Mouse (Mus musculus): ENCODE results near the gene Nfyc. TPM values are rescaled to one million over a fixed set of nuclear protein-coding genes. Genes with fewer than 3 reads are reported as not detected.

Gene Nfyc
- polyA plus RNA-seq, 1 experiment from 2014 or later = 74.4 TPM

DNA sequence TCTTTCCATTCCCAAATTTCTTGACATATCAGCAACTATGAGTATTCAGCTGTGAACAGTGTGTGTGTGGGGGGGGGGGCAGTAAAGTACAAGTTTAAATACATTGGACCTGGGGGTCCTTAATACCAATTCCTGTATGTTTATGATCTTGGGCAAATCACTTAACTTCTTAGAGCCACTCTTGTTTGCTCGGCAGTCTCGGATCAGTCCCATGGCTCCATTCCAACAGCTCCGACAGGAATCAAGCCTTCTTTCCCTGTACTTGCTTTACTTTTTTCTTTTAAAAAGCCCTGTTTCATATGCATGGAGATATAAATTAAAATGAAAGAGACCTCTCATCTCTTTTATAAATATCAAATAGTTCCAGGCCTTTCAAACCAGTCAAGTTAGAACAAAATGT, 30.7 kb downstream of the Nfyc start:
- Histone ChIP-seq H3K4me3 (ENCODE audit: low read depth, low read length) (no peak overlapping the region), H3K27me3 (ENCODE audit: control insufficient read depth, insufficient read depth, low read depth, low read length) (no peaks in the 10 kb centered on the region), H3K9ac (ENCODE audit: low read depth, low read length) (no peak overlapping the region), H3K4me1 (ENCODE audit: control insufficient read depth, insufficient read depth, low read length) (no peaks in the 10 kb centered on the region), H3K9me3 (replicated peaks; ENCODE audit: control insufficient read depth, low read length, poor library complexity, severe bottlenecking) (no peaks in the 10 kb centered on the region), H3K4me2 (ENCODE audit: low read length) (no peak overlapping the region), H3K27ac (ENCODE audit: low read length) (no peak overlapping the region), H3K36me3 (ENCODE audit: control insufficient read depth, insufficient read depth, low read length) (no peaks in the 10 kb centered on the region)
- no peak for ATAC-seq
- WGBS = 62% methylated on average over 3 of the region's 3 CpGs

DNA sequence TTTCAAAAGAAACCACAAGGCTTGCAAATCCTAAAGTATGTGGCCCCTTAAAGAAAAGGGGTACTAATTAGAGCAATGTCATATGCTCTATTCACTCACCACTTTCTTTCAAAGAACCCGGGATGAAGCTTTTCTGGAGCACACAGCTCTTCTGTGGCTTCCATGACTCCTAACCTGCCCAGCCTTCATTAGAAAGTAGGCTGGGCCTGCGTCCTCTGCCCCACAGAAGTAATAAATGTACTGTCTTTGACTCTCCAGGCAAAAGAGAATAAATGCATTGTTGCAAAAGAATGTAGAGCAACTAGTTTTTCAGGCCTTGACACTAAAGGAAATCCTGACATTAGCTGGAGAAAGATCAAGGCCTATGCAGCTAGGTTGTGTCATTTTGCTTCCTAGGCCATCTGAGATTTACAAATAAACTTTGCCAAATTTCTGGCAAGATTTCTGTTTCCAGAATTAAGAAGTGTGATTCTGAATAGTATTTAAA, 31.6 kb downstream of the Nfyc start:
- no peaks in the 10 kb centered on the region for H3K36me3 ChIP-seq (ENCODE audit: control insufficient read depth, insufficient read depth, low read length)
- no peak for ATAC-seq
- 53% methylated on average over 2 of the region's 2 CpGs for WGBS
- H3K9me3 ChIP-seq (replicated peaks; ENCODE audit: control insufficient read depth, low read length, poor library complexity, severe bottlenecking) = no peaks in the 10 kb centered on the region
- no peaks in the 10 kb centered on the region for H3K4me1 ChIP-seq (ENCODE audit: control insufficient read depth, insufficient read depth, low read length)
- no peaks in the 10 kb centered on the region for H3K27me3 ChIP-seq (ENCODE audit: control insufficient read depth, insufficient read depth, low read depth, low read length)
- H3K4me2 ChIP-seq (ENCODE audit: low read length) = no peak overlapping the region
- H3K4me3 ChIP-seq (ENCODE audit: low read depth, low read length) = no peak overlapping the region
- no peak overlapping the region for H3K27ac ChIP-seq (ENCODE audit: low read length)
- no peak overlapping the region for H3K9ac ChIP-seq (ENCODE audit: low read depth, low read length)

DNA sequence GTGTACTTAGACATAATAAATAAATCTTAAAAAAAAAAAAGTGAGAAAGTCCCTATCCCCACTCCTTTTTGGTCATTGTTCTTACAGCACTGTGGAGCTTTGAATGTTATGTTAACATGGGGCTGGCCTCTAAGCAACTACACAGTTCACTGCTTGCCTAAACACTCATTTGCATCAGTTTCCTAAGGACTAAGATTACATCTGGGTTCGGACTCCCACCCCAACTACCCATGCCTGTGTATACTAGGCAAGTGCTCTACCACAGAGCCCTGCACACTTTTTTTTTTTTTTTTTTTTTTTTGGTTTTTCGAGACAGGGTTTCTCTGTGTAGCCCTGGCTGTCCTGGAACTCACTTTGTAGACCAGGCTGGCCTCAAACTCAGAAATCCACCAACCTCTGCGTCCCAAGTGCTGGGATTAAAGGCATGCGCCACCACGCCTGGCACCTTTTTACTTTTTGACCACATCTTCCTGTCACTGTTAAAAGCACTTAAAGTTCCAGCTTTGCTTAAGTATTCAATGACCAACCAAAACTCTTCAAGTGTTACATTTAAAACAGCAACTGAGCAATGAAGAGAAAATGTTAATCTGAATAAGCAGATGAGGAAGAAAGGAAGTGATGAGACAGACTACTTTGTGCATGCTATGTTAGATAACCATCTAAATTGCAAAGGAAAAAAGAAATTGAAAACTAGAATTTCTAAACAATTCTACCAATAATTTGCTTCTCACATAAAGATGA, 33.2 kb downstream of the Nfyc start:
- Histone ChIP-seq H3K4me1 (ENCODE audit: control insufficient read depth, insufficient read depth, low read length) (no peaks in the 10 kb centered on the region), H3K4me2 (ENCODE audit: low read length) (no peak overlapping the region), H3K36me3 (ENCODE audit: control insufficient read depth, insufficient read depth, low read length) (no peaks in the 10 kb centered on the region), H3K27ac (ENCODE audit: low read length) (no peak overlapping the region), H3K27me3 (ENCODE audit: control insufficient read depth, insufficient read depth, low read depth, low read length) (no peaks in the 10 kb centered on the region), H3K4me3 (ENCODE audit: low read depth, low read length) (no peak overlapping the region), H3K9me3 (replicated peaks; ENCODE audit: control insufficient read depth, low read length, poor library complexity, severe bottlenecking) (no peaks in the 10 kb centered on the region), H3K9ac (ENCODE audit: low read depth, low read length) (no peak overlapping the region)
- ATAC-seq = no peak
- 92% methylated on average over 4 of the region's 5 CpGs for WGBS

DNA sequence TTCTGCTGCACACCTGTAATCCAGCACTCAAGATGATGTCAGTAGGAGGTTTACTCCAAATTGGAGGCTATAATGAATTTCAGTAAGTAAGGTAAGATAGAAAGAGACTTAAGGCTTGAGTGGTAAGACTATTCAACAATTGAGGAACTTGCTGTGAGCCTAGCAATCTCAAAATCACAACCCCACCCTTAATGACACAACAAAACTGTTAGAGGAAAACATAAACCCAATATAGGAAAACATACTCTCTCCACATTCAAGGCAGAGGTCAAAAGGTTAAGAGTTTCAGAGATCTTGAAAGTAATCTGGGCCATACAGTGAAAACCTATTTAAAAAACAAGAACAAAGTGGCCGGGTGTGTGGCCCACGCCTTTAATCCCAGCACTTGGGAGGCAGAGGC, 34.7 kb downstream of the Nfyc start:
- no peaks in the 10 kb centered on the region for H3K36me3 ChIP-seq (ENCODE audit: control insufficient read depth, insufficient read depth, low read length)
- no peak overlapping the region for H3K27ac ChIP-seq (ENCODE audit: low read length)
- H3K9ac ChIP-seq (ENCODE audit: low read depth, low read length) = no peak overlapping the region
- no peaks in the 10 kb centered on the region for H3K9me3 ChIP-seq (replicated peaks; ENCODE audit: control insufficient read depth, low read length, poor library complexity, severe bottlenecking)
- 88% methylated on average over 2 of the region's 2 CpGs for WGBS
- no peak for ATAC-seq
- H3K4me2 ChIP-seq (ENCODE audit: low read length) = no peak overlapping the region
- H3K27me3 ChIP-seq (ENCODE audit: control insufficient read depth, insufficient read depth, low read depth, low read length) = no peaks in the 10 kb centered on the region
- H3K4me1 ChIP-seq (ENCODE audit: control insufficient read depth, insufficient read depth, low read length) = no peaks in the 10 kb centered on the region
- H3K4me3 ChIP-seq (ENCODE audit: low read depth, low read length) = no peak overlapping the region

DNA sequence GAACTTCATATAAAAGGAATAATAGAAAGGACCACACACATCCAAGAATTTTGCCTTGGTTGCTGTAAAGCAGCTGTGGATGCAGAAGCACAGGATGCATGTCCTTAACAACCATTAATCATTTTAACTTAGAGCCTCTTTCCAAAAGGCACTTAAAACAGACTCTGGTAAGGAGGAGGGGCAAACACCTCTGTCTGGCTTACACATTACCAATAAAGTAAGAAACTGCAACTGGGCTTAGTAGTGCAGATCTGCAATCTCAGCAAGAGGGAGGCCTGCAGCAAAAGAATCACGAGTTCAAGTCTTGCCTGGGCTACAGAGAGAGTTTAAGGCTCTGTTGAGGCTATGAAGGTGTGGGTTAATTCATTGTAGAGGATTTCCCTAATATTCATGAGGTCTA, 35.7 kb downstream of the Nfyc start:
- WGBS = 96% methylated on average over 1 of the region's 1 CpGs
- no peak overlapping the region for H3K4me2 ChIP-seq (ENCODE audit: low read length)
- no peak overlapping the region for H3K27ac ChIP-seq (ENCODE audit: low read length)
- H3K9me3 ChIP-seq (replicated peaks; ENCODE audit: control insufficient read depth, low read length, poor library complexity, severe bottlenecking) = no peaks in the 10 kb centered on the region
- H3K4me1 ChIP-seq (ENCODE audit: control insufficient read depth, insufficient read depth, low read length) = no peaks in the 10 kb centered on the region
- no peak overlapping the region for H3K9ac ChIP-seq (ENCODE audit: low read depth, low read length)
- no peaks in the 10 kb centered on the region for H3K36me3 ChIP-seq (ENCODE audit: control insufficient read depth, insufficient read depth, low read length)
- ATAC-seq = no peak
- no peak overlapping the region for H3K4me3 ChIP-seq (ENCODE audit: low read depth, low read length)
- no peaks in the 10 kb centered on the region for H3K27me3 ChIP-seq (ENCODE audit: control insufficient read depth, insufficient read depth, low read depth, low read length)

DNA sequence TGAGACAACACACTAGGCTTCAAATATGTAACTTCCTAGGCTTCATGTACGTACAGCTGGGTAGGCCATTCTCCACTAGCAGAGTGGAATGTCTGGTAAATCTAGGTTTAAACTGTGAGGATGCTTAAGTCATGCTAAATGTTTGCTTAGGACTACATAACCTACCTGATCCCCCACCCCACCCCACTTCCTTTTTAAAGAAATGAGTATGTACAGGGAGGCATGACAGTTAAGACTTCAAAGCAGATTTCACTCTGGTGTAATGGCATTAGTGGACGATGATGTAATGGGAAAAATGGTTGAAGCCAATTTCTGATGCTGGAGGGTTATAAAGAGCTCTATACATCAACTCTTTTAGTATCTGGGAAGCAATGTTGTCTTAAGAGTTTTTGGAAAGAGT, 38.5 kb downstream of the Nfyc start:
- Histone ChIP-seq H3K4me3 (ENCODE audit: low read depth, low read length) (no peak overlapping the region), H3K27me3 (ENCODE audit: control insufficient read depth, insufficient read depth, low read depth, low read length) (no peaks in the 10 kb centered on the region), H3K9ac (ENCODE audit: low read depth, low read length) (no peak overlapping the region), H3K27ac (ENCODE audit: low read length) (no peak overlapping the region), H3K9me3 (replicated peaks; ENCODE audit: control insufficient read depth, low read length, poor library complexity, severe bottlenecking) (no peaks in the 10 kb centered on the region), H3K4me1 (ENCODE audit: control insufficient read depth, insufficient read depth, low read length) (no peaks in the 10 kb centered on the region), H3K36me3 (ENCODE audit: control insufficient read depth, insufficient read depth, low read length) (0 out of 2 replicates have a peak, but pooled peaks cover 3% of the 10 kb centered on the region), H3K4me2 (ENCODE audit: low read length) (no peak overlapping the region)
- no peak for ATAC-seq
- 92% methylated on average over 2 of the region's 2 CpGs for WGBS

DNA sequence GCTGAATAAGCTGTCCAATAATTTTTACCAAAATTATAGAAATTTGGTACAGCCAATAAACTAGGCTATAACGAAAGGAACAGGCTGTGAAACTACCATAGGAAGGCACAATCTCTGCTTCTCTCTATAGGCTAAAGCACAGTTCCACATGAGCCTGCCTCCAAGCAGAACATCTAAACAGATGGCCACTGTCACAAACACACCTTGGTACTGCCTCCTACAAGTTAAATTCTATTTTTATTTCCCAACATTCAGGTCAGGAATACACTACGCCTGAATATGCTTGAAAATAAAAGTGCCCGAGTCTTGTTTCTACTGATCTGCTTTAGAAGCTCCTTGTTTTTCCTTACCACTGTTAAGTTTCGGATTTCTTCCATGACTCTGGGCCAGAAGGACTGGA, 41.3 kb downstream of the Nfyc start:
- no peak overlapping the region for H3K4me3 ChIP-seq (ENCODE audit: low read depth, low read length)
- no peak overlapping the region for H3K4me2 ChIP-seq (ENCODE audit: low read length)
- no peaks in the 10 kb centered on the region for H3K4me1 ChIP-seq (ENCODE audit: control insufficient read depth, insufficient read depth, low read length)
- H3K9me3 ChIP-seq (replicated peaks; ENCODE audit: control insufficient read depth, low read length, poor library complexity, severe bottlenecking) = no peaks in the 10 kb centered on the region
- no peak overlapping the region for H3K9ac ChIP-seq (ENCODE audit: low read depth, low read length)
- 96% methylated on average over 4 of the region's 4 CpGs for WGBS
- H3K27me3 ChIP-seq (ENCODE audit: control insufficient read depth, insufficient read depth, low read depth, low read length) = no peaks in the 10 kb centered on the region
- ATAC-seq = no peak
- H3K36me3 ChIP-seq (ENCODE audit: control insufficient read depth, insufficient read depth, low read length) = 0 out of 2 replicates have a peak, but pooled peaks cover 5% of the 10 kb centered on the region
- no peak overlapping the region for H3K27ac ChIP-seq (ENCODE audit: low read length)

DNA sequence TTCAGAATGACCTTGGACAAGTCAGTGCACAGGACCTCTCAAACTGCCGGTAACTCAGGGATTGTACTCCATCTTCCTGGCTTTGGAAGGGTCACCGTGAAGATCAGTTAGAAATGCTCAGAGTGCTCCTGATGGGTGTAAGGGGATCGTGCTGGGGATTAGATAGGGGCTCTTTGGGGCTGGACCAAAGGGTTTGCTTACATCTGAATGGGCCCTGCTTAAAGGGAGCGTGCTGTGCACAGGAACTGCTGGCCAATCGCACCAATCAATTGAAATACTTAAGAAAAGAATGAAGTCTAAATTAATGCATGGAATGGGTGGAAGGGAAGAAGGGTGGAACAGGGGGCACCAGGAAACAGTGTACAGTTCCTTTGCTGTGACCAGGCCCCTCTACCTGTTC, 75.6 kb downstream of the Nfyc start:
- WGBS = 29% methylated on average over 5 of the region's 5 CpGs
- no peak overlapping the region for H3K4me2 ChIP-seq (ENCODE audit: low read length)
- no peak overlapping the region for H3K9ac ChIP-seq (ENCODE audit: low read depth, low read length)
- no peaks in the 10 kb centered on the region for H3K4me1 ChIP-seq (ENCODE audit: control insufficient read depth, insufficient read depth, low read length)
- peaks cover 2% of the 10 kb centered on the region; the same call in 1 of the 2 replicates for H3K27me3 ChIP-seq (ENCODE audit: control insufficient read depth, insufficient read depth, low read depth, low read length)
- H3K4me3 ChIP-seq (ENCODE audit: low read depth, low read length) = no peak overlapping the region
- H3K36me3 ChIP-seq (ENCODE audit: control insufficient read depth, insufficient read depth, low read length) = peaks cover 9% of the 10 kb centered on the region; the same call in 1 of the 2 replicates
- no peak for ATAC-seq
- H3K27ac ChIP-seq (ENCODE audit: low read length) = no peak overlapping the region
- H3K9me3 ChIP-seq (replicated peaks; ENCODE audit: control insufficient read depth, low read length, poor library complexity, severe bottlenecking) = no peaks in the 10 kb centered on the region

DNA sequence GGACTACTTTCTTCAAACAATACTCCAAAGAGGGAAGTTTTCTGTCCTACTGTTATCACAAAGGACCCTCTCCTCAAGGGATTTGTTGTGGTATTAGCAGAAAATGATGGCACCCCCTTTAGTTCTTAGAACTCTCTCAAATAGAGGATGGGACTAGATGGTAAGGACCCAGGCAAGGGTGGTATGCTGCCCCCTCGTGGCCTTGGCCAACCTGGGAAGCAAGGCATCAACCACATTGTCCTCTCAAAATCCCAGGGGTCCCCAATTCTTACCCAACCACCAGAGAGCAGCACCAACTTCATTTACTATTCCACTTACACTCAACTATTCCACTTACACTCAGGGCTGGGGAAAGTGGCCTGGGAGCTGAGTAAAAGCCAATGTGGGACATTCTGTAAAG, 76.1 kb downstream of the Nfyc start:
- Histone ChIP-seq H3K27ac (ENCODE audit: low read length) (no peak overlapping the region), H3K4me1 (ENCODE audit: control insufficient read depth, insufficient read depth, low read length) (no peaks in the 10 kb centered on the region), H3K27me3 (ENCODE audit: control insufficient read depth, insufficient read depth, low read depth, low read length) (peaks cover 5% of the 10 kb centered on the region), H3K4me3 (ENCODE audit: low read depth, low read length) (no peak overlapping the region), H3K4me2 (ENCODE audit: low read length) (no peak overlapping the region), H3K36me3 (ENCODE audit: control insufficient read depth, insufficient read depth, low read length) (peaks cover 9% of the 10 kb centered on the region; the same call in 1 of the 2 replicates), H3K9me3 (replicated peaks; ENCODE audit: control insufficient read depth, low read length, poor library complexity, severe bottlenecking) (no peaks in the 10 kb centered on the region), H3K9ac (ENCODE audit: low read depth, low read length) (no peak overlapping the region)
- WGBS = 3% methylated on average over 1 of the region's 1 CpGs
- ATAC-seq = 0 out of 2 replicates have a peak, but pooled peaks have one; percentile 32

Measured in midbrain, embryonic 16.5 days (tissue).